ENCODE assay signal across 19 mouse cellular contexts in the genomic region with DNA sequence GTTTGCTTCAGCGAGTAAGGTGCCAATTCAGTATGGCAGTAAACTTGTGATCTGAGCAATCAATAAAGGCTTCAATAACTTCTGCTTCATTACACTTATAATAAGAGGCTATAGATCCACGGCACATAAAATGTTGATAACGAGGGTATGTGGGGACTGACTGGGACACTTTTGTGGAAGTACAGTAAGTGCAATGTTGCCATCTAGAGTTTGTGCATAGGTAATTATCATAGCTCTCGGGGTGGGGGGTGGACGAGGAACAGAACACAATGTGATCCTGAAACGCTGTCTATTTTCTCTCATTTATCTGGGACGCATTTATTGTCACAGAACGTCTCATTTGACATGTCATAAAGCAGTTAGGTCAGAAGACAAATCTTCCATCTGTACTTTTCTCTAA.
DNase-seq lines count a peak whose midpoint lies in the region; ATAC-seq and TF ChIP-seq lines count a peak whose summit lies in the region.
"Had no signal": no experiment of that assay in that cellular context is flagged by ENCODE, and none has a peak within 500 bp of the region (broad histone marks: within the 10 kb centered on the region; RNA-seq: fewer than 3 reads in every experiment).

No protein-coding gene starts in this region.

- H3K9ac ChIP-seq in hindbrain, postnatal 0 days (replicated peaks; ENCODE audit: low read length), result no peak overlapping the region
- H3K9ac ChIP-seq in hindbrain, embryonic 11.5 days (ENCODE audit: low read depth, low read length), result no peak overlapping the region
- H3K9ac ChIP-seq: forebrain, embryonic 13.5 days; hindbrain, embryonic 15.5 days had no signal

- no peaks in the 10 kb centered on the region for H3K9me3 ChIP-seq in hindbrain, postnatal 0 days (ENCODE audit: low read length)
- H3K9me3 ChIP-seq in hindbrain, embryonic 11.5 days (ENCODE audit: control insufficient read depth, low read length), result no peaks in the 10 kb centered on the region
- H3K9me3 ChIP-seq: forebrain, embryonic 13.5 days; hindbrain, embryonic 15.5 days had no signal

- no peak; the same call in 1 of the 2 replicates for ATAC-seq in hindbrain, postnatal 0 days
- no peak for ATAC-seq in hindbrain, embryonic 11.5 days (ENCODE audit: low FRiP score)
- ATAC-seq: forebrain, embryonic 13.5 days; intestine, embryonic 16.5 days; Patski had no signal

- H3K36me3 ChIP-seq in hindbrain, postnatal 0 days (ENCODE audit: insufficient read depth, low read length), result no peaks in the 10 kb centered on the region
- no peaks in the 10 kb centered on the region for H3K36me3 ChIP-seq in hindbrain, embryonic 11.5 days (ENCODE audit: control insufficient read depth, insufficient read depth, low read length)
- H3K36me3 ChIP-seq: hindbrain, embryonic 15.5 days had no signal

- peak; percentile 59 to 62 for DNase-seq in cerebellum, postnatal 14 days
- DNase-seq in cerebellum, adult 8-10 months, result no peak
- DNase-seq in hindbrain, postnatal 0 days (ENCODE audit: low spot score), result peak; percentile 71
- no peak for DNase-seq in hindbrain, embryonic 11.5 days (ENCODE audit: low spot score)
- DNase-seq in 416B (ENCODE audit: low read depth), result peak; percentile 14
- DNase-seq in Muller cell, postnatal 12 days (ENCODE audit: inconsistent ontology term), result peak; percentile 73
- no peak for DNase-seq in adrenal gland, postnatal 25 days
- DNase-seq in adrenal gland, adult (ENCODE audit: inconsistent age in 2 of 2, low spot score in 1 of 2), result no peak
- DNase-seq: adrenal gland, postnatal 36 days; gastrocnemius, postnatal 25 days; heart, postnatal 10 days; layer of hippocampus, postnatal 36 days; lung, adult 18-20 months; thymus, postnatal 25 days had no signal

- no peaks in the 10 kb centered on the region for H3K4me1 ChIP-seq in hindbrain, postnatal 0 days (ENCODE audit: insufficient read depth, low read length)
- peaks cover 5% of the 10 kb centered on the region; the same call in 1 of the 2 replicates for H3K4me1 ChIP-seq in hindbrain, embryonic 11.5 days (replicated peaks; ENCODE audit: control insufficient read depth, insufficient read depth, low read length)

- no peak overlapping the region for H3K4me3 ChIP-seq in hindbrain, postnatal 0 days (ENCODE audit: low read length)
- no peak overlapping the region for H3K4me3 ChIP-seq in hindbrain, embryonic 11.5 days (ENCODE audit: low read depth, low read length)
- H3K4me3 ChIP-seq: forebrain, embryonic 13.5 days; hindbrain, embryonic 15.5 days had no signal

- no peaks in the 10 kb centered on the region for H3K27me3 ChIP-seq in hindbrain, postnatal 0 days (ENCODE audit: insufficient read depth, low read length)
- H3K27me3 ChIP-seq in hindbrain, embryonic 11.5 days (ENCODE audit: control insufficient read depth, insufficient read depth, low read length), result no peaks in the 10 kb centered on the region
- H3K27me3 ChIP-seq: hindbrain, embryonic 15.5 days; Patski had no signal

- TF ChIP-seq CTCF in hindbrain, postnatal 0 days (IDR thresholded peaks at IDR 0.05; ENCODE audit: low read depth), result peak; percentile 63

- 15% methylated on average over 8 of the region's 8 CpGs for WGBS in hindbrain, postnatal 0 days
- 45% methylated on average over 8 of the region's 8 CpGs for WGBS in hindbrain, embryonic 11.5 days

- H3K4me2 ChIP-seq in hindbrain, postnatal 0 days (ENCODE audit: low read depth, low read length), result no peak overlapping the region
- no peak overlapping the region for H3K4me2 ChIP-seq in hindbrain, embryonic 11.5 days (replicated peaks; ENCODE audit: low read depth, low read length)
- H3K4me2 ChIP-seq: forebrain, embryonic 13.5 days; hindbrain, embryonic 15.5 days; liver, embryonic 11.5 days had no signal

- no peak overlapping the region for H3K27ac ChIP-seq in hindbrain, postnatal 0 days
- no peak overlapping the region for H3K27ac ChIP-seq in hindbrain, embryonic 11.5 days (ENCODE audit: low read depth, low read length)
- H3K27ac ChIP-seq: forebrain, embryonic 13.5 days; hindbrain, embryonic 15.5 days had no signal

Comparison
In these comparisons a context has a peak if more than half of its experiments do, and no peak if none do; other contexts are left out.
1. DNase-seq: peak in cerebellum, postnatal 14 days (2 of 2), hindbrain, postnatal 0 days (single experiment), 416B (single experiment) and Muller cell, postnatal 12 days (single experiment); none in cerebellum, adult 8-10 months (single experiment), hindbrain, embryonic 11.5 days (single experiment), adrenal gland, postnatal 25 days (single experiment) and adrenal gland, adult (0 of 2).